Mouse (Mus musculus): ENCODE data around the gene Olfr1497. TPM values are rescaled to one million over a fixed set of nuclear protein-coding genes. Genes with fewer than 3 reads are reported as not detected.
"Not testable (repeated sequence)": the region's sequence is repeated elsewhere in the genome, so short reads cannot be mapped to it uniquely, and the experiment has no call there.

The Olfr1497 gene
- total RNA-seq (2014; rRNA removed) (not detected in 2 replicates), polyA plus RNA-seq (2015; fragmentation: Nextera tagmentation; extraction: Ambion mirVana) (not detected in 2 replicates)

GRCm38 (mm10) chr19:13798102-13798501 lies at the start of gene Olfr1497:
Gene Olfr1497 (minus strand): TSS chr19:13798202.
- Histone ChIP-seq H3K4me1 (ENCODE audit: insufficient read depth) (no peaks in the 10 kb centered on the region), H3K4me3 (ENCODE audit: low read depth, low read length) (no peak within 1 kb of the TSS), H3K27me3 (ENCODE audit: insufficient read depth, low read length) (no peaks in the 10 kb centered on the region), H3K36me3 (ENCODE audit: insufficient read depth) (no peaks in the 10 kb centered on the region), H3K9ac (no peak within 1 kb of the TSS), H3K27ac (ENCODE audit: low read depth, low read length) (no peak within 1 kb of the TSS), H3K9me3 (ENCODE audit: low read length) (no peaks in the 10 kb centered on the region), H3K4me2 (ENCODE audit: low read depth) (no peak within 1 kb of the TSS)
- no peak for TF ChIP-seq CTCF (IDR thresholded peaks at IDR 0.05; ENCODE audit: low read depth)
- no peak for ATAC-seq
- DNase-seq: no peak

DNA sequence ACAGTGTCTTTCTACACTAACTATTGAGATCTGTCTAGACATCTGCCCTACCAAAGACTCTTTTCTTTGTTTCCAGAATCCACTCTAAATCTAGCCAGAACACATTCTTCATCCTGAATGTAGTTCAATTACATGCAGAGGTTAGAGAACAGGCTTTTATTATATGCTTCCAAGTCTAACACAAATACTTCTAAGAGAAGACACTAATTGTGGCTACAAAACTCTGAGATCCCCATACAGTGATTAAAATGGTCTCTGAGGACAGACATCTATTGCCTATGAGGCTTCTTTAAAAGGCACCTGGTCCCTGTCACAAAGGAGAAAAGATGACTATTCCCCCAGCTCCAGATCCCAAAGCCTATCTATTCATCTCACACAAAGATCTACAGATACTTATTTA lies 32.4 kb upstream of the Olfr1497 start, which contains the start of gene Olfr1500:
Olfr1500 (minus strand) TSS at position 101 of the 400 bp plus-strand sequence.
- TF ChIP-seq CTCF (IDR thresholded peaks at IDR 0.05; ENCODE audit: low read depth): no peak
- no peak for DNase-seq
- no peaks in the 10 kb centered on the region for H3K9me3 ChIP-seq (ENCODE audit: low read length)
- no peaks in the 10 kb centered on the region for H3K27me3 ChIP-seq (ENCODE audit: insufficient read depth, low read length)
- no peaks in the 10 kb centered on the region for H3K36me3 ChIP-seq (ENCODE audit: insufficient read depth)
- no peak for ATAC-seq
- H3K4me2 ChIP-seq (ENCODE audit: low read depth): no peak within 1 kb of the TSS
- no peaks in the 10 kb centered on the region for H3K4me1 ChIP-seq (ENCODE audit: insufficient read depth)
- H3K27ac ChIP-seq (ENCODE audit: low read depth, low read length): no peak within 1 kb of the TSS
- H3K4me3 ChIP-seq (ENCODE audit: low read depth, low read length): no peak within 1 kb of the TSS
- H3K9ac ChIP-seq: no peak within 1 kb of the TSS

- 69% methylated on average over 3 of the region's 3 CpGs for WGBS
- no peak overlapping the region for H3K4me3 ChIP-seq (ENCODE audit: low read depth, low read length)
- no peaks in the 10 kb centered on the region for H3K4me1 ChIP-seq (ENCODE audit: insufficient read depth)
- no peak for TF ChIP-seq CTCF (IDR thresholded peaks at IDR 0.05; ENCODE audit: low read depth)
- no peaks in the 10 kb centered on the region for H3K9me3 ChIP-seq (ENCODE audit: low read length)
- H3K27ac ChIP-seq (ENCODE audit: low read depth, low read length): no peak overlapping the region
- H3K9ac ChIP-seq: no peak overlapping the region
- no peak overlapping the region for H3K4me2 ChIP-seq (ENCODE audit: low read depth)
- ATAC-seq: no peak
- no peaks in the 10 kb centered on the region for H3K36me3 ChIP-seq (ENCODE audit: insufficient read depth)
- no peaks in the 10 kb centered on the region for H3K27me3 ChIP-seq (ENCODE audit: insufficient read depth, low read length)
- DNase-seq: no peak
Observed at GRCm38 (mm10) chr19:13828447-13828846, 30.4 kb upstream of the Olfr1497 start.

GRCm38 (mm10) chr19:13820847-13821246 lies 22.8 kb upstream of the Olfr1497 start:
- no peak for ATAC-seq
- Histone ChIP-seq H3K4me2 (ENCODE audit: low read depth) (no peak overlapping the region), H3K9ac (no peak overlapping the region), H3K9me3 (ENCODE audit: low read length) (no peaks in the 10 kb centered on the region), H3K36me3 (ENCODE audit: insufficient read depth) (no peaks in the 10 kb centered on the region), H3K27ac (ENCODE audit: low read depth, low read length) (no peak overlapping the region), H3K27me3 (ENCODE audit: insufficient read depth, low read length) (no peaks in the 10 kb centered on the region), H3K4me1 (ENCODE audit: insufficient read depth) (no peaks in the 10 kb centered on the region), H3K4me3 (ENCODE audit: low read depth, low read length) (no peak overlapping the region)
- no peak for DNase-seq
- WGBS: 73% methylated on average over 5 of the region's 5 CpGs
- no peak for TF ChIP-seq CTCF (IDR thresholded peaks at IDR 0.05; ENCODE audit: low read depth)

- DNase-seq (no peak), ATAC-seq (no peak)
- Histone ChIP-seq H3K4me2 (ENCODE audit: low read depth) (no peak within 1 kb of the TSS), H3K4me3 (ENCODE audit: low read depth, low read length) (no peak within 1 kb of the TSS), H3K9me3 (ENCODE audit: low read length) (no peaks in the 10 kb centered on the region), H3K9ac (no peak within 1 kb of the TSS), H3K27ac (ENCODE audit: low read depth, low read length) (no peak within 1 kb of the TSS), H3K4me1 (ENCODE audit: insufficient read depth) (no peaks in the 10 kb centered on the region), H3K36me3 (ENCODE audit: insufficient read depth) (no peaks in the 10 kb centered on the region), H3K27me3 (ENCODE audit: insufficient read depth, low read length) (no peaks in the 10 kb centered on the region)
- no peak for TF ChIP-seq CTCF (IDR thresholded peaks at IDR 0.05; ENCODE audit: low read depth)
Observed at GRCm38 (mm10) chr19:13819347-13819746, 21.3 kb upstream of the Olfr1497 start, which contains the start of gene Olfr1499. Gene Olfr1499 (minus strand): TSS chr19:13819447.

DNA sequence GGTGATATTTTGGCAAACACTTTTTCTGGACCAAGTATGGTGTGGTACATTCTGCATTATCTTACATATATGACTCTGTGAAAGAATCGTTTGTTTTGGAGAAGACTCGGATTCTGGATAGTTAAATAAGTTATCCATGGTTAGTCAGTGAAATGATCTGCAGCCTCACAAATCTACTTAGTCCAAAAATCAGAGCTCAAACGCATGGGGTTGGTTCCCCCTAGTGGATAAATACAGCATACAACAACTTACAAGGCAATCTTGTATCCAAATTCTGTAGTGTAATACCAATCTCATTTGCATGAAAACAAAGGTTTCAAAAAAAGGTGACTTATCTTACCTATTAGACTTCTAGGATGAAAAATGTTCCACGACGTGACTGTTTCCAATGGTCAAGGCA lies 20.8 kb upstream of the Olfr1497 start:
- Histone ChIP-seq H3K27me3 (ENCODE audit: insufficient read depth, low read length) (no peaks in the 10 kb centered on the region), H3K9ac (no peak overlapping the region), H3K36me3 (ENCODE audit: insufficient read depth) (no peaks in the 10 kb centered on the region), H3K4me2 (ENCODE audit: low read depth) (no peak overlapping the region), H3K4me3 (ENCODE audit: low read depth, low read length) (no peak overlapping the region), H3K4me1 (ENCODE audit: insufficient read depth) (no peaks in the 10 kb centered on the region), H3K27ac (ENCODE audit: low read depth, low read length) (no peak overlapping the region), H3K9me3 (ENCODE audit: low read length) (no peaks in the 10 kb centered on the region)
- peak; percentile 66 for TF ChIP-seq CTCF (IDR thresholded peaks at IDR 0.05; ENCODE audit: low read depth)
- ATAC-seq (peak; percentile 56; the same call in 1 of the 2 replicates), DNase-seq (peak; percentile 50)
- WGBS: 37% methylated on average over 5 of the region's 5 CpGs

- DNase-seq: no peak
- H3K4me1 ChIP-seq (ENCODE audit: insufficient read depth): no peaks in the 10 kb centered on the region
- 60% methylated on average over 2 of the region's 2 CpGs for WGBS
- no peaks in the 10 kb centered on the region for H3K9me3 ChIP-seq (ENCODE audit: low read length)
- TF ChIP-seq CTCF (IDR thresholded peaks at IDR 0.05; ENCODE audit: low read depth): peak; percentile 21; the same call in 1 of the 2 replicates
- H3K36me3 ChIP-seq (ENCODE audit: insufficient read depth): no peaks in the 10 kb centered on the region
- H3K27me3 ChIP-seq (ENCODE audit: insufficient read depth, low read length): no peaks in the 10 kb centered on the region
- no peak overlapping the region for H3K9ac ChIP-seq
- no peak overlapping the region for H3K4me3 ChIP-seq (ENCODE audit: low read depth, low read length)
- H3K4me2 ChIP-seq (ENCODE audit: low read depth): no peak overlapping the region
- ATAC-seq: no peak
- H3K27ac ChIP-seq (ENCODE audit: low read depth, low read length): no peak overlapping the region
Observed at GRCm38 (mm10) chr19:13812823-13813222, 14.8 kb upstream of the Olfr1497 start.

DNA sequence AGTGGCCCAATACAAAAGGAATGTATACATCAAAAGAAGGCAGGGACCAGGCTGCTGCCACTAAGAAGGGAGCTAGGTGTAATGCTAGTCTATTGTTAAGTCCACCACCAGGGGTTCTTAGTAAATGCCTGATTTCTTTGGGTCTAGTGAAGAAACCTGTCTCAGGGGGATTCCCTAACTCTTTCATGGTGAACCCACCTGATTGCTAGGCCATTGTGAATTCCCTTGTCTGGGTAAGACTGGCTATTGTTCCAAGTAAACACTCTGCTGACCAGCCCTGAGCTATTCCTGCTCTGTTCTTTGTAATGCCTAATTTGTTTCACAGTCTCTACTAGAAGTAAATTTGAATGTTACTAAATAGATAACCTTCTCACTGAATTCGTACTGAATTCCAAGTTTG lies 7.5 kb upstream of the Olfr1497 start:
- H3K4me3 ChIP-seq (ENCODE audit: low read depth, low read length); H3K27me3 ChIP-seq (ENCODE audit: insufficient read depth, low read length); H3K9me3 ChIP-seq (ENCODE audit: low read length); H3K36me3 ChIP-seq (ENCODE audit: insufficient read depth); H3K9ac ChIP-seq; H3K4me1 ChIP-seq (ENCODE audit: insufficient read depth); ATAC-seq; H3K27ac ChIP-seq (ENCODE audit: low read depth, low read length); DNase-seq; H3K4me2 ChIP-seq (ENCODE audit: low read depth): not testable (repeated sequence)
- WGBS: 50% methylated on average over 1 of the region's 1 CpGs
